ENCODE assay signal across 7 mouse cellular contexts in the genomic region with DNA sequence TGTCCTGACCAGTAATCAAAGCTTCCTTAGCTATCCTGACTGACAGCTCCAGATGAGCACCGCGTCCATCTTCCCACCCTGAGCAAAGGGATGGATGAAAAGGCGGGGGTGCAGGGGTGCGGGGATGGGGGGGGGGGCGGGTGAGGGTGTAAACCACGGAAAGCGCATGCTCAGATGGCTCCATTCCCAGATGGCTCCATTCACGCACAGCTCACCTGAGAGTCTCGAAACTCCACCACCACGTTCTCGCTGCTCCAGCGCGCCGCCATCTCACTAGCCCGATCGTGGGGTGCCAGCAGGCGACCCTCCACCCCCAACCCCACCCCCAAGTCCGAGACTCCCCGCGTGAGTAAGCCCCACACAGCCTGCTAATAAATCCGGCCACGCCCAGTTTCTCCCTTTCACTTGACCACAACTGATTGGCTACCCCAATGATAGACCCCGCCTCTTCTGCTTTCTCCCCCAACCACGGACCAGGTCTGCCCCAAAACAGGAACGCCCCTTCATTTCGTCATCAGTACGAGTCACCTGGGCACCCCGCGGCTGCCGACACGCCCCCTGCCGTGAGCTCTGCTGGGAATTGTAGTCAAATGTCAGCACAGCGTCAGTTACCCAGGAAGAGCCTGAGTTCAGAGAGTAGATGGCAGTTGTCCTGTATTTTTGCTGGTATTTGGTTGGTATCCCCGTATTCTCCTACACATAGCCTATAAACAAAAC. TPM values are rescaled to one million over a fixed set of nuclear protein-coding genes. Genes with fewer than 3 reads are reported as not detected.
A peak's percentile ranks its signal among the peaks of the same experiment; 100 is the strongest.
DNase-seq lines count a peak whose midpoint lies in the region; ATAC-seq lines count a peak whose summit lies in the region.

Gene Wdr59 (minus strand): TSS at position 380 of the 717 bp plus-strand sequence.

- H3K4me3 ChIP-seq in embryonic facial prominence, embryonic 11.5 days (ENCODE audit: low read depth, low read length) = peak within 1 kb of the TSS; percentile 69
- H3K4me3 ChIP-seq in limb, embryonic 10.5 days = peak within 1 kb of the TSS; percentile 80
- H3K4me3 ChIP-seq in midbrain, embryonic 13.5 days (replicated peaks) = peak within 1 kb of the TSS; percentile 65

- peak within 1 kb of the TSS; percentile 61 for H3K9ac ChIP-seq in embryonic facial prominence, embryonic 11.5 days (replicated peaks; ENCODE audit: low read length)
- peak within 1 kb of the TSS; percentile 67 for H3K9ac ChIP-seq in midbrain, embryonic 13.5 days (replicated peaks)

- H3K9me3 ChIP-seq in embryonic facial prominence, embryonic 11.5 days (replicated peaks; ENCODE audit: control insufficient read depth, low read length) = no peaks in the 10 kb centered on the region
- H3K9me3 ChIP-seq in limb, embryonic 10.5 days (replicated peaks) = no peaks in the 10 kb centered on the region
- no peaks in the 10 kb centered on the region for H3K9me3 ChIP-seq in midbrain, embryonic 13.5 days

- no peaks in the 10 kb centered on the region for H3K4me1 ChIP-seq in embryonic facial prominence, embryonic 11.5 days (ENCODE audit: control insufficient read depth, insufficient read depth, low read length)
- H3K4me1 ChIP-seq in limb, embryonic 10.5 days = peaks cover 11% of the 10 kb centered on the region
- H3K4me1 ChIP-seq in midbrain, embryonic 13.5 days (replicated peaks) = peaks cover 13% of the 10 kb centered on the region

- H3K4me2 ChIP-seq in embryonic facial prominence, embryonic 11.5 days (ENCODE audit: low read depth, low read length) = peak within 1 kb of the TSS; percentile 61
- H3K4me2 ChIP-seq in midbrain, embryonic 13.5 days (replicated peaks) = peak within 1 kb of the TSS; percentile 67

- peak; percentile 100 for ATAC-seq in embryonic facial prominence, embryonic 11.5 days (replicated peaks; ENCODE audit: insufficient number of reproducible peaks, low FRiP score, low TSS enrichment, low read depth)
- ATAC-seq in granulocyte monocyte progenitor cell, adult 5-6 weeks (replicated peaks; ENCODE audit: poor library complexity, severe bottlenecking) = peak; percentile 96
- ATAC-seq in midbrain, embryonic 13.5 days = peak; percentile 97

- 1% methylated on average over 34 of the region's 34 CpGs for WGBS in embryonic facial prominence, embryonic 11.5 days
- WGBS in limb, embryonic 10.5 days = under 1% methylated on average over 34 of the region's 34 CpGs
- 3% methylated on average over 34 of the region's 34 CpGs for WGBS in midbrain, embryonic 13.5 days

- no peaks in the 10 kb centered on the region for H3K36me3 ChIP-seq in embryonic facial prominence, embryonic 11.5 days (replicated peaks; ENCODE audit: control insufficient read depth, insufficient read depth, low read depth, low read length)
- H3K36me3 ChIP-seq in limb, embryonic 10.5 days = no peaks in the 10 kb centered on the region; the same call in 1 of the 2 replicates
- H3K36me3 ChIP-seq in midbrain, embryonic 13.5 days = no peaks in the 10 kb centered on the region

- no peak within 1 kb of the TSS for H3K27ac ChIP-seq in embryonic facial prominence, embryonic 11.5 days (replicated peaks; ENCODE audit: low read depth, low read length)
- peak within 1 kb of the TSS; percentile 87 for H3K27ac ChIP-seq in limb, embryonic 10.5 days
- H3K27ac ChIP-seq in midbrain, embryonic 13.5 days = no peak within 1 kb of the TSS

- DNase-seq in adrenal gland, postnatal 14 days = peak; percentile 98
- peak; percentile 99 for DNase-seq in embryonic facial prominence, embryonic 11.5 days (ENCODE audit: low spot score)
- DNase-seq in kidney, adult 11 months = peak; percentile 98
- peak; percentile 95 for DNase-seq in limb, embryonic 10.5 days (ENCODE audit: low spot score)
- DNase-seq in spleen, adult 12 weeks (ENCODE audit: low spot score) = peak; percentile 94

- no peaks in the 10 kb centered on the region for H3K27me3 ChIP-seq in embryonic facial prominence, embryonic 11.5 days (ENCODE audit: control insufficient read depth, insufficient read depth, low read length)
- no peaks in the 10 kb centered on the region for H3K27me3 ChIP-seq in limb, embryonic 10.5 days (ENCODE audit: low read depth, poor library complexity, severe bottlenecking)
- H3K27me3 ChIP-seq in midbrain, embryonic 13.5 days = no peaks in the 10 kb centered on the region

RNA-seq across cellular contexts. Expression of gene Wdr59, which starts in this region (rescaled TPM):
- 12.0 and 15.4 TPM in 2 replicates for total RNA-seq in adrenal gland, postnatal 14 days (2021)
- 3.8 and 4.1 TPM in 2 replicates for polyA plus RNA-seq in embryonic facial prominence, embryonic 11.5 days (2014; fragmentation: Nextera tagmentation; extraction: Ambion mirVana)
- total RNA-seq in granulocyte monocyte progenitor cell, adult 5-6 weeks (2014; fragmentation: Nextera tagmentation) = 6.7 and 7.7 TPM in 2 replicates
- total RNA-seq in granulocyte monocyte progenitor cell, adult 5-6 weeks (2017) = 4.0 and 5.6 TPM in 2 replicates
- 5.7 and 6.4 TPM in 2 replicates for polyA plus RNA-seq in limb, embryonic 10.5 days (2016; fragmentation: Nextera tagmentation; extraction: Ambion mirVana)
- 6.7 TPM in 2 replicates for polyA plus RNA-seq in midbrain, embryonic 13.5 days (2015; fragmentation: Nextera tagmentation; extraction: Ambion mirVana)
